Mouse (Mus musculus) CH12.LX (cell line): ENCODE measurements around the gene Cep41. TPM values are rescaled to one million over a fixed set of nuclear protein-coding genes. Genes with fewer than 3 reads are reported as not detected.

Experiments
- DNase-seq: peaks from one replicate; pipeline ENCODE4 v3.0.0-alpha.2; 2013; ENCODE audit errors: extremely low read depth
- H3K27ac ChIP-seq: 2 replicates; pipeline ENCODE4 v1.5.1; 2012; ENCODE audit warnings: low read depth, mild to moderate bottlenecking, control low read depth, moderate library complexity; ENCODE audit not compliant: insufficient read depth
- H3K27me3 ChIP-seq: replicated peaks from 2 replicates; pipeline ENCODE3; 2012; ENCODE audit warnings: inconsistent platforms
- H3K36me3 ChIP-seq, 2 experiments: replicated peaks in 1 of 2; 2 replicates each; pipeline versions ENCODE3 to v1.6.1; 2012; ENCODE audit warnings: inconsistent platforms in 1 of 2, low read length in 1 of 2, mild to moderate bottlenecking in 1 of 2, mixed read lengths in 1 of 2, moderate library complexity in 1 of 2; ENCODE audit not compliant: control insufficient read depth in 1 of 2, insufficient read depth in 1 of 2
- H3K4me1 ChIP-seq, 2 experiments: 2 replicates each; pipeline ENCODE4 v1.6.1; 2012; ENCODE audit warnings: inconsistent platforms in 1 of 2, moderate library complexity in 1 of 2; ENCODE audit not compliant: insufficient read depth in 2 of 2, control insufficient read depth in 1 of 2
- H3K4me2 ChIP-seq: 2 replicates; pipeline ENCODE4 v1.6.1; 2012; ENCODE audit warnings: low read depth, mild to moderate bottlenecking, control low read depth; ENCODE audit not compliant: poor library complexity, insufficient read depth, severe bottlenecking
- H3K4me3 ChIP-seq, 3 experiments: fragments of 150-350 bp in 1 of 3; sonication (generic) in 1 of 3; replicated peaks in 1 of 3; 2 replicates each; pipeline versions ENCODE3 to v1.5.1; 2011 to 2012; ENCODE audit warnings: low read depth in 2 of 3, low read length in 2 of 3, mild to moderate bottlenecking in 2 of 3, moderate library complexity in 2 of 3, control low read depth in 1 of 3, improper control_type of control experiment in 1 of 3, inconsistent platforms in 1 of 3, mixed read lengths in 1 of 3; ENCODE audit not compliant: poor library complexity in 1 of 3
- H3K79me2 ChIP-seq: replicated peaks from 2 replicates; pipeline ENCODE4 v1.6.1; 2012; ENCODE audit warnings: mild to moderate bottlenecking, moderate library complexity; ENCODE audit not compliant: control insufficient read depth, poor library complexity, insufficient read depth, severe bottlenecking; ENCODE audit errors: extremely low read depth
- H3K9ac ChIP-seq: 2 replicates; pipeline ENCODE4 v1.6.1; 2012; ENCODE audit warnings: low read depth, mild to moderate bottlenecking, control low read depth, moderate library complexity; ENCODE audit not compliant: insufficient read depth
- H3K9me3 ChIP-seq: replicated peaks from 2 replicates; pipeline ENCODE3; 2012; ENCODE audit warnings: low read length, inconsistent platforms, mixed read lengths
- BHLHE40 ChIP-seq: IDR thresholded peaks from 2 replicates; pipeline ENCODE4 v1.6.1; 2011; ENCODE audit warnings: mild to moderate bottlenecking, low read depth, low read length, improper control_type of control experiment
- JUND ChIP-seq: conservative IDR thresholded peaks from 2 replicates; pipeline ENCODE4 v1.6.1; 2011; ENCODE audit warnings: low read depth, low read length, improper control_type of control experiment
- KAT2A ChIP-seq: IDR thresholded peaks from 2 replicates; pipeline ENCODE4 v1.6.1; 2012; ENCODE audit warnings: low read length, improper control_type of control experiment, inconsistent platforms; ENCODE audit not compliant: insufficient replicate concordance
- MAFK ChIP-seq: IDR thresholded peaks from 2 replicates; pipeline ENCODE4 v1.6.1; 2011; ENCODE audit warnings: low read length, improper control_type of control experiment; ENCODE audit not compliant: insufficient replicate concordance
- MAZ ChIP-seq: IDR thresholded peaks from 2 replicates; pipeline ENCODE4 v1.6.1; 2012; ENCODE audit warnings: low read depth, mild to moderate bottlenecking, inconsistent platforms, low read length, improper control_type of control experiment, moderate library complexity
- NELFE ChIP-seq: IDR thresholded peaks from 2 replicates; pipeline ENCODE4 v1.6.1; 2011; ENCODE audit warnings: low read depth, low read length, improper control_type of control experiment
- NRF1 ChIP-seq: IDR thresholded peaks from 2 replicates; pipeline ENCODE4 v1.6.1; 2014; ENCODE audit warnings: low read depth, mild to moderate bottlenecking, inconsistent platforms, low read length, improper control_type of control experiment, moderate library complexity
- PAX5 ChIP-seq: IDR thresholded peaks from 2 replicates; pipeline ENCODE4 v1.6.1; 2012; ENCODE audit warnings: low read length, inconsistent platforms, mixed read lengths
- POLR2AphosphoS2 ChIP-seq: IDR thresholded peaks from 2 replicates; pipeline ENCODE4 v1.6.1; 2011; ENCODE audit warnings: low read depth, low read length, improper control_type of control experiment
- SMC3 ChIP-seq: IDR thresholded peaks from 2 replicates; pipeline ENCODE4 v1.6.1; 2011; ENCODE audit warnings: low read depth, low read length, improper control_type of control experiment
- UBTF ChIP-seq: IDR thresholded peaks from 2 replicates; pipeline ENCODE4 v1.6.1; 2012; ENCODE audit warnings: low read depth, mild to moderate bottlenecking, inconsistent platforms, low read length, improper control_type of control experiment, moderate library complexity
- ZNF384 ChIP-seq: IDR thresholded peaks from 2 replicates; pipeline ENCODE4 v1.6.1; 2012; ENCODE audit warnings: low read depth, low read length, improper control_type of control experiment, inconsistent platforms
- dilution Hi-C: fragments of 300-500 bp; cut with MboI; formaldehyde crosslinking; loops from 2 replicates; pipeline ENCODE4 v1.14.3; 2020; ENCODE audit warnings: low sequenced_read_pairs; ENCODE audit not compliant: extremely low pct_unique_long_range_greater_than_20kb, extremely low pct_ligation_motif_present
- in situ Hi-C: fragments of 300-500 bp; cut with MboI; formaldehyde crosslinking; loops from 3 replicates; pipeline ENCODE4 v1.14.3; 2019; ENCODE audit warnings: low sequenced_read_pairs, low pct_ligation_motif_present, low pct_unique_long_range_greater_than_20kb, mixed read lengths
- polyA plus RNA-seq: library from polyadenylated mRNA; unstranded; fragments of >175 nt; gene quantifications from 2 replicates; pipeline ENCODE4 v1.2.1, GENCODE M21; 2012; ENCODE audit warnings: low read depth; ENCODE audit not compliant: insufficient read length
- total RNA-seq, 2 experiments: library from RNA; depleted of rRNA; stranded (reverse); fragments of 300-350 nt in 1 of 2; fragments of >200 nt in 1 of 2; gene quantifications; 2 replicates each; pipeline ENCODE4 v1.2.3; 2012 to 2014

The Cep41 gene
- total and polyA plus RNA-seq, 3 experiments, result 4.2 to 11.4 (median 8.7) TPM

DNA sequence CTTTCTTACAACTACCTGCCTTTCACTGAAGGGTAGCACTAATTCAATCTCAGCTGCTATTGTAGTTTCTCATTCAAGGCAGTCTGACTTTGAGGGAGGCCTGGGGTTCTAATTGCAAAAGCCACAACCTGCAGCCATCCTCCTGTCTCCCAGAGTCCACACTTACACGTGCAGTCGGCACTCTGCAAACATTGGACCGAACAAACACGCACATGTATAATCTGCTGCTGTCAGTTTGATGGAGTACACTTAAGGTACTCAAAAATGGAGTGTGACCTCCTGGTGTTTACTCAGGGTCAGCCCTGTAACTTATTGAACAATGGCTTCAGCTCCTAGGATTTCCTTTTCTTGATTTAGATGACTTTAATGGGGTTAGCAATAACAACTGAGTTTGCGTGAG is 14.0 kb downstream of the Cep41 start:
- H3K4me3 ChIP-seq, result no peak overlapping the region
- dilution Hi-C loops (no loop called here), in situ Hi-C loops (no loop called here)
- H3K4me1 ChIP-seq, result peaks cover 0 to 32% of the 10 kb centered on the region in 2 experiments; a peak in 2 of 4 replicates
- H3K27ac ChIP-seq, result no peak overlapping the region
- H3K9ac ChIP-seq, result no peak overlapping the region
- H3K79me2 ChIP-seq, result no peaks in the 10 kb centered on the region
- no peak overlapping the region for H3K4me2 ChIP-seq
- no peaks in the 10 kb centered on the region for H3K9me3 ChIP-seq
- no peak for TF ChIP-seq PAX5
- H3K36me3 ChIP-seq, result peaks cover 0 to 12% of the 10 kb centered on the region in 2 experiments
- no peak for DNase-seq
- H3K27me3 ChIP-seq, result no peaks in the 10 kb centered on the region

GRCm38 (mm10) chr6:30678482-30678881 is 15.1 kb downstream of the Cep41 start:
- H3K9me3 ChIP-seq, result no peaks in the 10 kb centered on the region
- H3K9ac ChIP-seq, result no peak overlapping the region
- H3K4me3 ChIP-seq, result no peak overlapping the region
- H3K27me3 ChIP-seq, result no peaks in the 10 kb centered on the region
- no peak for DNase-seq
- no peak overlapping the region for H3K27ac ChIP-seq
- H3K36me3 ChIP-seq, result peaks cover 0 to 12% of the 10 kb centered on the region in 2 experiments
- in situ Hi-C loops, result no loop called here
- H3K79me2 ChIP-seq, result no peaks in the 10 kb centered on the region
- TF ChIP-seq MAFK, result no peak
- no peak for TF ChIP-seq KAT2A
- no peak for TF ChIP-seq PAX5
- TF ChIP-seq BHLHE40, result no peak
- no peak for TF ChIP-seq NRF1
- TF ChIP-seq JUND, result no peak
- no peak for TF ChIP-seq POLR2AphosphoS2
- TF ChIP-seq SMC3, result no peak
- TF ChIP-seq MAZ, result no peak
- no peak for TF ChIP-seq UBTF
- H3K4me2 ChIP-seq, result no peak overlapping the region
- dilution Hi-C loops, result no loop called here
- peaks cover 0 to 32% of the 10 kb centered on the region in 2 experiments; a peak in 2 of 4 replicates for H3K4me1 ChIP-seq

- H3K9ac ChIP-seq, result no peak overlapping the region
- no peaks in the 10 kb centered on the region for H3K9me3 ChIP-seq
- no peak for DNase-seq
- in situ Hi-C loops, result no loop called here
- no peak overlapping the region for H3K4me2 ChIP-seq
- dilution Hi-C loops, result no loop called here
- H3K4me3 ChIP-seq, result no peak overlapping the region
- H3K27me3 ChIP-seq, result no peaks in the 10 kb centered on the region
- H3K27ac ChIP-seq, result no peak overlapping the region
- TF ChIP-seq NELFE, result no peak
- no peak for TF ChIP-seq ZNF384
- no peaks in the 10 kb centered on the region for H3K79me2 ChIP-seq
- peaks cover 0 to 12% of the 10 kb centered on the region in 2 experiments for H3K36me3 ChIP-seq
- H3K4me1 ChIP-seq, result peaks cover 0 to 23% of the 10 kb centered on the region in 2 experiments; a peak in 2 of 4 replicates
Measured at GRCm38 (mm10) chr6:30677591-30677990, 16.0 kb downstream of the Cep41 start.
